Mouse (Mus musculus): ENCODE measurements around the gene 4930435E12Rik. TPM values are rescaled to one million over a fixed set of nuclear protein-coding genes. Genes with fewer than 3 reads are reported as not detected.
A peak's percentile ranks its signal among the peaks of the same experiment; 100 is the strongest.
"Not testable (repeated sequence)": the region's sequence is repeated elsewhere in the genome, so short reads cannot be mapped to it uniquely, and the experiment has no call there.

Gene 4930435E12Rik
- not detected in 2 replicates for polyA plus RNA-seq (2015; fragmentation: Nextera tagmentation; extraction: Ambion mirVana)

DNA sequence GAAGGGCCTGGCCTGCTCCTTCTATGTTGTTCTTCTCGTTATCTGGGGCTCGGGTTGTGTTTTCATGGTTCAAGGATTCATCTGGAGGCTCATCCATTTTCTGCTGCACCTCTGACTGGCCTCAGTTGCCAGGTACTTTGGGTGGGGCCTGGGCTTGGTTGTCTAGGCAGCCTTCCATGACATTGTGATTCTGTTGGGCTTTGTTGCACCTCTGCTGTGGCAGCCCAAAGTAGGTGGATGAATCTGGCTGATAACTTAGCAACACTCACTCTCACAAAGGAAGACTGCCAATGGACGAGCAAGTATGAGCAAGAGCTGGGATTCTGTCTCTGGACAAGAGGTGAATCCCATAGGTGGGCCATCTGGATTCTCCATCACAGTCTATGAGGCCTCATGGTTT, at the start of gene 4930435E12Rik:
Gene 4930435E12Rik (minus strand): TSS at position 101 of the 400 bp plus-strand sequence.
- no peaks in the 10 kb centered on the region for H3K36me3 ChIP-seq (replicated peaks)
- ATAC-seq (replicated peaks) = no peak
- 89% methylated on average over 3 of the region's 3 CpGs for WGBS

DNA sequence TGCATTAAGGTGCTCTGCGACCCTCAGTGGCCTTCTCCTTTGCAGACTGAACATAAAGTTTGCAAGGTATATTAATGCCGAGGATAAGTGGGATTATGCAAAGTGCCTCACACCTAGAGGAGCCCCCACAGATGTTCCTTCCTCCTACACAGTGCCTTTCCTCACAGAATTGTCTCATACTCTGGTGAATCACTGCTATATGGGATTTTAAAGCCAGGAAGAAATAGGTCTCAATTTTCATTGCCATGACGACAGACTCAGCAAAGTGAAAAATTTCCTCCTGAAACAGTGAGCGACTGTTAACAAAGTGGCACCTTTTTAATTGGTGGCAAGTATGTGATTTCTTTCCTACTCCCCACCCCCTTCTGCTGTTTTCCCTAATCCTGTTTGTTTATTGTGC, 45.9 kb upstream of the 4930435E12Rik start:
- no peaks in the 10 kb centered on the region for H3K4me1 ChIP-seq
- H3K9me3 ChIP-seq = no peaks in the 10 kb centered on the region
- 34% methylated on average over 4 of the region's 4 CpGs for whole genome bisulfite sequencing
- no peak overlapping the region for H3K27ac ChIP-seq
- H3K4me3 ChIP-seq = no peak overlapping the region
- H3K36me3 ChIP-seq (replicated peaks) = no peaks in the 10 kb centered on the region
- no peak overlapping the region for H3K9ac ChIP-seq
- H3K27me3 ChIP-seq (replicated peaks) = no peaks in the 10 kb centered on the region
- ATAC-seq (replicated peaks) = no peak
- no peak overlapping the region for H3K4me2 ChIP-seq

More for the DNA sequence above, at the start of gene 4930435E12Rik:
- Histone ChIP-seq H3K4me3 (no peak within 1 kb of the TSS), H3K9ac (no peak within 1 kb of the TSS), H3K4me1 (no peaks in the 10 kb centered on the region), H3K9me3 (no peaks in the 10 kb centered on the region), H3K4me2 (no peak within 1 kb of the TSS), H3K27ac (no peak within 1 kb of the TSS), H3K27me3 (replicated peaks) (no peaks in the 10 kb centered on the region)

DNA sequence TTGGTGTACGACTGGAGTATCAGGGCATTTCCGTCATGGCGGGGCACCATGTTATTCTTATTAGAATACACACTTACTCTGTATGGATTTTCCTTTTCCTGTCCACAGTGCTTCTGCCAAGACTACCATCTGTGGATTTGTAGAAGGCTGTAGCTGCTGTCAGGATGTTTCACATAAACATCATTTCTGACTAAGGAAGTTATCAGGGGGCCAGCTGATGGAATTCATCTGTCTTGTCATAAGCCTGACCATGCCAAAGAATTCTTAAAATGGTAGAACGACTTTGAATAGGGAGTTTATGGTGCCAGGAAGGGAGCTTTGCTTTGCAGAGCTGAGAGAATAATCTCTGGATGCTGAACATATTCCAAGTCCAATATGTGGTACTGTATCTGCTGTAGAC, 44.7 kb upstream of the 4930435E12Rik start:
- Histone ChIP-seq H3K9ac (no peak overlapping the region), H3K27me3 (replicated peaks) (no peaks in the 10 kb centered on the region), H3K36me3 (replicated peaks) (no peaks in the 10 kb centered on the region), H3K4me1 (no peaks in the 10 kb centered on the region), H3K4me2 (no peak overlapping the region), H3K4me3 (no peak overlapping the region), H3K9me3 (no peaks in the 10 kb centered on the region), H3K27ac (no peak overlapping the region)
- 89% methylated on average over 4 of the region's 4 CpGs for WGBS
- no peak for ATAC-seq (replicated peaks)

DNA sequence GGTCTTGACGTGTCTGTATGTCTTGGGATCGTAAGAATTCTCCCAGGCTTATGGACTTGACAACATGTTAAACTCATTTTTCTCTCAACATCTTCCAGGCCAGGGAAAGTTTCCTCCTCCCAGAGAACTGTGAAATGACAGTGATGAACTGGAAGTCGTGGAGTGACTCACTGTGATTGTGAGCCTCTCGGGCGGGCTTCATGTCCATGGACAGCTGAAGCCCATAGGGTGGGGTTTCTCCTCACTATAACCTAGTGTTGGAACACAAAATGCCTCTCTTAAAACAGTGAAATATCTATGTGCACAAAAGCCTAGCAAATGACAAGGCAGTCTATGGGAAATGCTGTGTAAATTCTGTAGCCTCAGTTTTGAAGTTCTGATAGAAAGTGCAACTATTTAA, 35.8 kb upstream of the 4930435E12Rik start:
- Histone ChIP-seq H3K27me3 (replicated peaks) (no peaks in the 10 kb centered on the region), H3K4me3 (no peak overlapping the region), H3K4me1 (no peaks in the 10 kb centered on the region), H3K27ac (no peak overlapping the region), H3K4me2 (no peak overlapping the region), H3K36me3 (replicated peaks) (no peaks in the 10 kb centered on the region), H3K9ac (no peak overlapping the region), H3K9me3 (no peaks in the 10 kb centered on the region)
- ATAC-seq (replicated peaks) = no peak
- 88% methylated on average over 5 of the region's 5 CpGs for WGBS

DNA sequence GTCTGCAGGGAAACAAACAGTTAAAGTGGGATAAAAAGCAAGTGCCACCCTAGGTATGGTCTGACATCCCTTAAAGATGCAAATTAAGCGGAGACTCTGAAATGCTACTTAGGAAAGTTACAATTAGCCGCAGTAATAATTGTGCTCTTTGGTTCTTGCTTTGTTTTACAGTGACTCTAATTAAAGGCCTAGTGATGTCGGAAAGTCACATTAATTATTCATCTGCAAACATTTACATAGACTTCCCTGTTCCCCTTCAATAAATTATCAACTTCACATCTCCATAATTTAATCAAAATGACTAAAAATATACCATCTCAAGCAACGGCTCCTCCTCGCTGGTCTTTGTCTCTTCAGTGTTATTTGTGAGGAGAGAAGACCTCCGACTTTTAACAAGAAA, 32.0 kb upstream of the 4930435E12Rik start:
- Histone ChIP-seq H3K4me3 (no peak overlapping the region), H3K27ac (no peak overlapping the region), H3K4me2 (no peak overlapping the region), H3K27me3 (replicated peaks) (no peaks in the 10 kb centered on the region), H3K9ac (no peak overlapping the region), H3K36me3 (replicated peaks) (no peaks in the 10 kb centered on the region), H3K4me1 (no peaks in the 10 kb centered on the region), H3K9me3 (no peaks in the 10 kb centered on the region)
- 54% methylated on average over 6 of the region's 6 CpGs for WGBS
- ATAC-seq (replicated peaks) = no peak

DNA sequence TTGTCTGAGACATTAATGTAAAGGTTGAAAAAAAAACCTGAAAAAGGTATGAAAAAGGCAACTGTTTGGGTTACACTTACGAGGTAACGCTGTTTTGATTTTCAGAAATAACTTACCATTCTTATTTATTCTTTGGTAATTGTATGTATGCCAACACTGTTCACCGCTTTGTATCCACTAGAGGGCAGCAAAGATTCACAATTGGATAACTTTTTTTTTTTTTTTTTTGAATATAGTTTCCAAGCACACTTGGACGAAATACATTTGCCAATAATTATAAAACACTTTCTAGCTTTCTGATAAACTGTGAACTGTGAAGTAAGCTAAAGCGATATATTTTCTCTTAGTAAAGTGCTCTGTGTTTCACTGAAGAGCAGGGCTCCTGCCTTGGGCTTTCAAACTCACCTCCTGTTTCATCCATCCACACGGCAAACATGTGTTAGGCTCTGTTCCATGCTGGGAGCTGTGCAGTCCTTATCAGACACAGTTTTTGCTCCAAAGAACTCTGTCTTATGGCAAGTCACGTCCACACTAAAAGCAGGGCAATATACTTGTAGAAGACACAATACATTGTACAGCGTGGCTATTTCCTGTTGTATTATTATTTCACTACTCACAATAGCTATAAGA, 29.7 kb upstream of the 4930435E12Rik start:
- 32% methylated on average over 8 of the region's 8 CpGs for whole genome bisulfite sequencing
- no peaks in the 10 kb centered on the region for H3K4me1 ChIP-seq
- H3K27me3 ChIP-seq (replicated peaks) = no peaks in the 10 kb centered on the region
- 0 out of 2 replicates have a peak, but pooled peaks have one; percentile 45 for ATAC-seq (replicated peaks)
- no peak overlapping the region for H3K9ac ChIP-seq
- H3K4me2 ChIP-seq = 0 out of 2 replicates have a peak overlapping the region, but pooled peaks have one; percentile 18
- H3K9me3 ChIP-seq = no peaks in the 10 kb centered on the region
- no peaks in the 10 kb centered on the region for H3K36me3 ChIP-seq (replicated peaks)
- H3K4me3 ChIP-seq = no peak overlapping the region
- no peak overlapping the region for H3K27ac ChIP-seq

DNA sequence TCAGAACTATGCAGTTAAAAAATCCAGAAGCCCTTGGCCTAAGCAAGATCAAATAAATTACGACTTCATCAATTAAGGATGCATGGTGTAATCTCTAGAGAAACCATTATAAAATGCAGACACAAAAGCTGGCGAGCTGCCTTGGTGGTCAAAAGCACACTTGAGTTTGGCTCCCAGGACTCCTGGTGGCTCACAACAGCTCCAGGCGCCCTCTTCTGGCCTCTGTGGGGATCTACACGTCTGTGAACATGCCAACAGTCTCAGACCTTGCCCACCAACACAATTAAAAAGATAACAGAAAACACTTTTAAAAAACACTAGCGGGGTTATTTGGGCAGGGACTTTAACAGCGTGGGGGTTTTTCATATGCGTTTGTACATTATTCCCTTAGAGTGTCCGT, 16.0 kb downstream of the 4930435E12Rik start:
- peaks cover 9% of the 10 kb centered on the region for H3K4me1 ChIP-seq
- H3K4me3 ChIP-seq = no peak overlapping the region
- H3K4me2 ChIP-seq = no peak overlapping the region
- H3K9me3 ChIP-seq = no peaks in the 10 kb centered on the region
- no peaks in the 10 kb centered on the region for H3K27me3 ChIP-seq (replicated peaks)
- H3K27ac ChIP-seq = no peak overlapping the region
- H3K36me3 ChIP-seq (replicated peaks) = no peaks in the 10 kb centered on the region
- 35% methylated on average over 8 of the region's 8 CpGs for WGBS
- no peak for ATAC-seq (replicated peaks)
- no peak overlapping the region for H3K9ac ChIP-seq

DNA sequence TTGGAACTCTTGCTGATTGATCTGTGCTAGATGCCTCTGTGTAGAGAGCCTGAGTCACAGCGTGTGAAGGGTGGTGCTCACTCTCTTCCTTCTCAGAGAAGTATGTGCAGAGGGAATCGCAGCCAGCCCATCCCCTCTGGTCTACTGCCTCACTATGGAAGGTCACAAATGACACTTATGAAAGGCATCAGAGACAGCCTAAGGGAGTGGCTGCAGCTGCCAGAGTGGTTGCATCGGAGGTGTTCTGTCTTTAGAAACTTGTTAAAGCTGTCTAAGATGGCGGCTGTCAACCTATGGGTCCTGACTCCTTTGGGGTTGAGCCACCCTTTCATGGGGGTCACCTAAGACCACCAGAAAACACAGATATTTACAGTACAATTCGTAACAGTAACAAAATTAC, 18.4 kb downstream of the 4930435E12Rik start:
- H3K36me3 ChIP-seq (replicated peaks) = no peaks in the 10 kb centered on the region
- H3K4me2 ChIP-seq = no peak overlapping the region
- H3K4me1 ChIP-seq = no peaks in the 10 kb centered on the region
- H3K4me3 ChIP-seq = no peak overlapping the region
- WGBS = 86% methylated on average over 5 of the region's 5 CpGs
- no peaks in the 10 kb centered on the region for H3K27me3 ChIP-seq (replicated peaks)
- H3K9me3 ChIP-seq = no peaks in the 10 kb centered on the region
- ATAC-seq (replicated peaks) = no peak
- no peak overlapping the region for H3K27ac ChIP-seq
- H3K9ac ChIP-seq = no peak overlapping the region

DNA sequence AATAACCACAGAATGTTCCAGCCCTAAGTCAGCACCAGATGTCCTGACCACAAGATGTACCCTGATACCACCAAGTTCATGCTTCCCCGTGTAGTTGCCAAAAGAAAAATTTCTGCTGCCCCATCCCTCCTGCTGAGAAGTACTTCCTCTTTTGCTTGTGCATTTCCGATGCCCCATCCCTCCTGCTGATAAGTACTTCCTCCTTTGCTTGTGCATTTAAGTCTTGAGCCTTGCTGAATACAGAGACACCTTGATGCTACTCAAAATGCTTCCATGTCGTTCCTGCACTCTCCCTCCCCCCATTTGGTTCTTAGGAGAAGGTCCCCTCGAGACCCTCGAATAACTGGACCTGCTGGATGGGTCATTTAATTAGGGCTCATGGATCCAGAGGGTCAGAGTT, 20.8 kb downstream of the 4930435E12Rik start:
- not testable (repeated sequence) for H3K27ac ChIP-seq; H3K4me2 ChIP-seq; H3K4me3 ChIP-seq; H3K36me3 ChIP-seq (replicated peaks); ATAC-seq (replicated peaks); H3K9me3 ChIP-seq; H3K27me3 ChIP-seq (replicated peaks); H3K9ac ChIP-seq; H3K4me1 ChIP-seq
- WGBS = 89% methylated on average over 5 of the region's 5 CpGs

DNA sequence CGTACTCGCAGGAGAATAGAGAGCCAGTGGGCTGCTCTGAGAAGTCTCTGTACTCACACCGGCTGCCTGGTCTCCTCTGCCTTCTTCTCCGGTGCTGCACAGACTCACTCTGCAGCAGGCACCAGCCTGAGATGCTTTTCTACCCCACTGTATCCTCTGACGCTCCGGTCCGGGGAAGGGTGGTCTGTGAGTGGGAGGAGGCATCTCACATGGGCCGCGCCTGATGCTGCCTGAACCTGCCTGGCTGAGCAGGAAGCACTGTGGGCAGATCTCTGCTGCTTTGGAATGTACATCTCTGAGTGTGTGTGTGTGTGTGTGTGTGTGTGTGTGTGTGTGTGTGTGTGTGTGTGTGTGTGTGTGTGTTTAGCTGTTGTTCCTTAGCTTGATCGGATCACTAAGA, 28.5 kb downstream of the 4930435E12Rik start, which contains the start of gene Upk1b:
Gene Upk1b (minus strand): TSS at position 238 of the 400 bp plus-strand sequence.
- Histone ChIP-seq H3K4me3 (no peak within 1 kb of the TSS), H3K9me3 (no peaks in the 10 kb centered on the region), H3K4me2 (no peak within 1 kb of the TSS), H3K27me3 (replicated peaks) (no peaks in the 10 kb centered on the region), H3K4me1 (no peaks in the 10 kb centered on the region), H3K27ac (no peak within 1 kb of the TSS), H3K9ac (no peak within 1 kb of the TSS), H3K36me3 (replicated peaks) (no peaks in the 10 kb centered on the region)
- no peak for ATAC-seq (replicated peaks)
- 52% methylated on average over 10 of the region's 10 CpGs for WGBS

DNA sequence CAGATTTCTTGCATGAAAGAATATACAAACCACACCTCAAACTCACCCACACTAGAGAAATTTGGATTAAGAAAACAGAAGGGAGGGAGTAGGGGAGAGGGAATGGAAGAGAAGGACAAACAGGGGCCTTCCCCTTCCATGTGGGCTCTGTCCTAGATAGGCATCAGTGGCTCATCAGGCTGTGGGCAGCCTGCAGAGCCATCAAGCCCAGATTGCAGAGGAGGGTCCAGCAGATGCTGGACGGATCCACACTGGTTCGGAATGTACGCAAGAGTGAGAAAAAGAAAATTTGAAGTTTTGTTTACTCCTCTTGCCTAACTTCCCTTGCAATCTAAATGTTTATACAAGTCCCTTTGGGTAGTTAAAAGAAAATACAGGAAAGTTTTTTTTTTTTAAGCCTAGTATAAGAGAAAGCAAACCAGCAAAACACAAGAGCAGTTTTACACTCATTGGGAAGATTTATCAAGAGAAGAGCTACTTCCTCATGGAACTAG, 29.5 kb downstream of the 4930435E12Rik start:
- Histone ChIP-seq H3K4me1 (no peaks in the 10 kb centered on the region), H3K4me3 (no peak overlapping the region), H3K4me2 (no peak overlapping the region), H3K36me3 (replicated peaks) (no peaks in the 10 kb centered on the region), H3K9ac (no peak overlapping the region), H3K27ac (no peak overlapping the region), H3K9me3 (no peaks in the 10 kb centered on the region), H3K27me3 (replicated peaks) (no peaks in the 10 kb centered on the region)
- ATAC-seq (replicated peaks) = no peak
- 84% methylated on average over 3 of the region's 3 CpGs for WGBS

DNA sequence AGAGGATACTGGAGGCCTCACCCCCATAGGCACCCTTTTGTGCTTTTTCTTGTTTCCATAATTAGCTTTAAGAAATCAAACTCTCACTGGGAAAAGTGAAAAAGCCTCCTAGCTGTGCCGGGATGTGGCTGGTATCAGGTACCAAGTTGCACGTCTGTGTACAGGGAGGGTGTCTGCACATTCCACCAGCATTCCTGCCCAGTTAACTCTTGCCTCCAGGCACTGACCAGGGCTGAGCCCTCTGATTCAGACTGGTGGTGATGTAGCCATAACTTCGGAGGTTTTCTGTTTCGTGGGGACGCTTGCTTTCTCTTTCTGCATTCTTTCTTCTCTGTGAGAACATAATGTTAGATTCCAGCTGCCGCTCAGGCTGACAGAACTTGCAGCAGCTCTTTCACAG, 35.4 kb downstream of the 4930435E12Rik start:
- H3K27me3 ChIP-seq (replicated peaks) = no peaks in the 10 kb centered on the region
- H3K27ac ChIP-seq = no peak overlapping the region
- no peaks in the 10 kb centered on the region for H3K4me1 ChIP-seq
- no peak overlapping the region for H3K4me2 ChIP-seq
- H3K4me3 ChIP-seq = no peak overlapping the region
- no peaks in the 10 kb centered on the region for H3K36me3 ChIP-seq (replicated peaks)
- no peaks in the 10 kb centered on the region for H3K9me3 ChIP-seq
- no peak overlapping the region for H3K9ac ChIP-seq
- ATAC-seq (replicated peaks) = no peak
- WGBS = 83% methylated on average over 6 of the region's 6 CpGs

DNA sequence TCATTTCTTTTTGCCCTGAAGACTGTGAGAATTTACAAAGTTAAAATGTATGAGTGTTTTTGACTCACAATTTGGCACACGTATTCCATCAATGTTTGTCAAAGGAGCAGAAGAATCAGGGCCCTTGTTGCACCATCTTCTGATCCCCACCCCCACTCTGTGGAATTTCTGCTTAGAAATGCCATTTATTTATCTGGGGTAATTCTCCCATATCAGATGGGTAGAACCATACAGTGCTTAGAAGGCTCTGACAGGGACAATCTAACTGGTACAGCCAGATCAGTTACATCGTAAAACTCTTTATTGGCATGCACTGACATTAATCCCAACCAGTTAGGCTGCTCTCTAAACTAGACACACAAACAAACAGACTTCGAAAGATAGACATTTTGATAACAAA, 38.6 kb downstream of the 4930435E12Rik start:
- no peak overlapping the region for H3K4me2 ChIP-seq

More for the DNA sequence above, 38.6 kb downstream of the 4930435E12Rik start:
- no peak overlapping the region for H3K27ac ChIP-seq
- H3K27me3 ChIP-seq (replicated peaks) = no peaks in the 10 kb centered on the region
- H3K9ac ChIP-seq = no peak overlapping the region
- no peak for ATAC-seq (replicated peaks)
- H3K4me1 ChIP-seq = no peaks in the 10 kb centered on the region
- H3K36me3 ChIP-seq (replicated peaks) = no peaks in the 10 kb centered on the region
- H3K9me3 ChIP-seq = no peaks in the 10 kb centered on the region
- no peak overlapping the region for H3K4me3 ChIP-seq
- 86% methylated on average over 3 of the region's 3 CpGs for WGBS

Data from midbrain, embryonic 15.5 days (tissue).